Mouse (Mus musculus): ENCODE data around the gene Unc5c. TPM values are rescaled to one million over a fixed set of nuclear protein-coding genes. Genes with fewer than 3 reads are reported as not detected.

Gene Unc5c
- polyA plus RNA-seq, 1 experiment from 2014 or later = 1.6 TPM

- H3K4me3 ChIP-seq = no peak overlapping the region
- H3K27ac ChIP-seq = no peak overlapping the region
- no peak overlapping the region for H3K9ac ChIP-seq
- 38% methylated on average over 6 of the region's 6 CpGs for WGBS
- H3K9me3 ChIP-seq (replicated peaks) = no peaks in the 10 kb centered on the region
- H3K36me3 ChIP-seq = no peaks in the 10 kb centered on the region
- H3K27me3 ChIP-seq = no peaks in the 10 kb centered on the region
- no peak overlapping the region for H3K4me2 ChIP-seq
- H3K4me1 ChIP-seq (replicated peaks) = no peaks in the 10 kb centered on the region
- ATAC-seq (replicated peaks; ENCODE audit: insufficient number of reproducible peaks, insufficient read depth, low FRiP score, low read depth) = no peak
Observed at GRCm38 (mm10) chr3:141601072-141601549, 136.1 kb downstream of the Unc5c start.

GRCm38 (mm10) chr3:141616718-141617117 lies 151.7 kb downstream of the Unc5c start:
- H3K9me3 ChIP-seq (replicated peaks) = no peaks in the 10 kb centered on the region
- ATAC-seq (replicated peaks; ENCODE audit: insufficient number of reproducible peaks, insufficient read depth, low FRiP score, low read depth) = no peak
- H3K27me3 ChIP-seq = no peaks in the 10 kb centered on the region
- no peak overlapping the region for H3K9ac ChIP-seq
- WGBS = 41% methylated on average over 1 of the region's 1 CpGs
- no peak overlapping the region for H3K4me3 ChIP-seq
- no peaks in the 10 kb centered on the region for H3K36me3 ChIP-seq
- no peak overlapping the region for H3K27ac ChIP-seq
- H3K4me1 ChIP-seq (replicated peaks) = no peaks in the 10 kb centered on the region
- H3K4me2 ChIP-seq = no peak overlapping the region

- no peak for ATAC-seq (replicated peaks; ENCODE audit: insufficient number of reproducible peaks, insufficient read depth, low FRiP score, low read depth)
- no peak overlapping the region for H3K9ac ChIP-seq
- H3K4me3 ChIP-seq = no peak overlapping the region
- 57% methylated on average over 1 of the region's 1 CpGs for WGBS
- no peaks in the 10 kb centered on the region for H3K36me3 ChIP-seq
- no peak overlapping the region for H3K4me2 ChIP-seq
- H3K4me1 ChIP-seq (replicated peaks) = no peaks in the 10 kb centered on the region
- H3K27ac ChIP-seq = no peak overlapping the region
- H3K27me3 ChIP-seq = no peaks in the 10 kb centered on the region
- H3K9me3 ChIP-seq (replicated peaks) = no peaks in the 10 kb centered on the region
Observed at GRCm38 (mm10) chr3:141618675-141619074, 153.7 kb downstream of the Unc5c start.

GRCm38 (mm10) chr3:141621496-141621895 lies 156.5 kb downstream of the Unc5c start:
- Histone ChIP-seq H3K4me1 (replicated peaks) (no peaks in the 10 kb centered on the region), H3K27me3 (no peaks in the 10 kb centered on the region), H3K36me3 (no peaks in the 10 kb centered on the region), H3K9ac (no peak overlapping the region), H3K27ac (no peak overlapping the region), H3K9me3 (replicated peaks) (no peaks in the 10 kb centered on the region), H3K4me2 (no peak overlapping the region), H3K4me3 (no peak overlapping the region)
- no peak for ATAC-seq (replicated peaks; ENCODE audit: insufficient number of reproducible peaks, insufficient read depth, low FRiP score, low read depth)
- WGBS = 96% methylated on average over 1 of the region's 1 CpGs

GRCm38 (mm10) chr3:141626935-141627638 lies 162.1 kb downstream of the Unc5c start:
- no peak overlapping the region for H3K4me3 ChIP-seq
- H3K4me1 ChIP-seq (replicated peaks) = no peaks in the 10 kb centered on the region
- H3K36me3 ChIP-seq = no peaks in the 10 kb centered on the region
- H3K9me3 ChIP-seq (replicated peaks) = no peaks in the 10 kb centered on the region
- no peak overlapping the region for H3K4me2 ChIP-seq
- WGBS = 77% methylated on average over 1 of the region's 1 CpGs
- H3K27me3 ChIP-seq = no peaks in the 10 kb centered on the region
- H3K27ac ChIP-seq = no peak overlapping the region
- no peak for ATAC-seq (replicated peaks; ENCODE audit: insufficient number of reproducible peaks, insufficient read depth, low FRiP score, low read depth)
- no peak overlapping the region for H3K9ac ChIP-seq

GRCm38 (mm10) chr3:141627639-141627977 lies 162.6 kb downstream of the Unc5c start:
- H3K4me3 ChIP-seq = no peak overlapping the region
- no peaks in the 10 kb centered on the region for H3K27me3 ChIP-seq
- no peak overlapping the region for H3K27ac ChIP-seq
- no peaks in the 10 kb centered on the region for H3K36me3 ChIP-seq
- H3K9ac ChIP-seq = no peak overlapping the region
- no peaks in the 10 kb centered on the region for H3K4me1 ChIP-seq (replicated peaks)
- WGBS = 75% methylated on average over 5 of the region's 5 CpGs
- no peak for ATAC-seq (replicated peaks; ENCODE audit: insufficient number of reproducible peaks, insufficient read depth, low FRiP score, low read depth)
- H3K9me3 ChIP-seq (replicated peaks) = no peaks in the 10 kb centered on the region
- H3K4me2 ChIP-seq = no peak overlapping the region

GRCm38 (mm10) chr3:141629431-141629830 lies 164.4 kb downstream of the Unc5c start:
- no peak for ATAC-seq (replicated peaks; ENCODE audit: insufficient number of reproducible peaks, insufficient read depth, low FRiP score, low read depth)
- Histone ChIP-seq H3K9ac (no peak overlapping the region), H3K9me3 (replicated peaks) (no peaks in the 10 kb centered on the region), H3K4me3 (no peak overlapping the region), H3K27me3 (no peaks in the 10 kb centered on the region), H3K36me3 (no peaks in the 10 kb centered on the region), H3K4me2 (no peak overlapping the region), H3K27ac (no peak overlapping the region), H3K4me1 (replicated peaks) (no peaks in the 10 kb centered on the region)
- 33% methylated on average over 1 of the region's 1 CpGs for WGBS

- Histone ChIP-seq H3K27ac (no peak overlapping the region), H3K4me1 (replicated peaks) (no peaks in the 10 kb centered on the region), H3K27me3 (no peaks in the 10 kb centered on the region), H3K9ac (no peak overlapping the region), H3K9me3 (replicated peaks) (no peaks in the 10 kb centered on the region), H3K36me3 (no peaks in the 10 kb centered on the region), H3K4me3 (no peak overlapping the region), H3K4me2 (no peak overlapping the region)
- WGBS = 35% methylated on average over 1 of the region's 1 CpGs
- ATAC-seq (replicated peaks; ENCODE audit: insufficient number of reproducible peaks, insufficient read depth, low FRiP score, low read depth) = no peak
Observed at GRCm38 (mm10) chr3:141637900-141638299, 172.9 kb downstream of the Unc5c start.

GRCm38 (mm10) chr3:141644264-141644663 lies 179.2 kb downstream of the Unc5c start:
- Histone ChIP-seq H3K27ac (no peak overlapping the region), H3K36me3 (no peaks in the 10 kb centered on the region), H3K4me3 (no peak overlapping the region), H3K9me3 (replicated peaks) (no peaks in the 10 kb centered on the region), H3K27me3 (no peaks in the 10 kb centered on the region), H3K9ac (no peak overlapping the region), H3K4me2 (no peak overlapping the region), H3K4me1 (replicated peaks) (no peaks in the 10 kb centered on the region)
- WGBS = 60% methylated on average over 5 of the region's 5 CpGs
- no peak for ATAC-seq (replicated peaks; ENCODE audit: insufficient number of reproducible peaks, insufficient read depth, low FRiP score, low read depth)

- Histone ChIP-seq H3K9me3 (replicated peaks) (no peaks in the 10 kb centered on the region), H3K4me3 (no peak overlapping the region), H3K4me2 (no peak overlapping the region), H3K9ac (no peak overlapping the region), H3K4me1 (replicated peaks) (no peaks in the 10 kb centered on the region), H3K36me3 (no peaks in the 10 kb centered on the region), H3K27ac (no peak overlapping the region), H3K27me3 (no peaks in the 10 kb centered on the region)
- no peak for ATAC-seq (replicated peaks; ENCODE audit: insufficient number of reproducible peaks, insufficient read depth, low FRiP score, low read depth)
- 88% methylated on average over 2 of the region's 2 CpGs for WGBS
Observed at GRCm38 (mm10) chr3:141646588-141646987, 181.6 kb downstream of the Unc5c start.

- Histone ChIP-seq H3K4me1 (replicated peaks) (no peaks in the 10 kb centered on the region), H3K4me2 (no peak overlapping the region), H3K36me3 (no peaks in the 10 kb centered on the region), H3K9me3 (replicated peaks) (no peaks in the 10 kb centered on the region), H3K27me3 (no peaks in the 10 kb centered on the region), H3K9ac (no peak overlapping the region), H3K27ac (no peak overlapping the region), H3K4me3 (no peak overlapping the region)
- WGBS = 86% methylated on average over 3 of the region's 3 CpGs
- no peak for ATAC-seq (replicated peaks; ENCODE audit: insufficient number of reproducible peaks, insufficient read depth, low FRiP score, low read depth)
Observed at GRCm38 (mm10) chr3:141650658-141651057, 185.6 kb downstream of the Unc5c start.

GRCm38 (mm10) chr3:141653915-141654314 lies 188.9 kb downstream of the Unc5c start:
- Histone ChIP-seq H3K27me3 (no peaks in the 10 kb centered on the region), H3K36me3 (no peaks in the 10 kb centered on the region), H3K9ac (no peak overlapping the region), H3K4me1 (replicated peaks) (no peaks in the 10 kb centered on the region), H3K4me2 (no peak overlapping the region), H3K9me3 (replicated peaks) (no peaks in the 10 kb centered on the region), H3K4me3 (no peak overlapping the region), H3K27ac (no peak overlapping the region)
- WGBS = 83% methylated on average over 1 of the region's 1 CpGs
- ATAC-seq (replicated peaks; ENCODE audit: insufficient number of reproducible peaks, insufficient read depth, low FRiP score, low read depth) = no peak

Measured in heart, embryonic 15.5 days (tissue).